Mouse (Mus musculus) CD4-positive naive resting alpha-beta T cell, adult 57 days (primary cell): Measurements from ENCODE around the gene Smpd1. TPM values are rescaled to one million over a fixed set of nuclear protein-coding genes. Genes with fewer than 3 reads are reported as not detected.

Experiments
- total RNA-seq: library from RNA; stranded (reverse); gene quantifications from one replicate; pipeline ENCODE4 v1.2.4, GENCODE M21; 2023

The Smpd1 gene
- total RNA-seq: 19.9 TPM

GRCm38 (mm10) chr7:105554212-105554942, at the start of gene Smpd1:
Gene Smpd1 (plus strand): TSS chr7:105554360.

GRCm38 (mm10) chr7:105581094-105581703, 27.0 kb downstream of the Smpd1 start, which contains the start of gene Apbb1:
Gene Apbb1 (minus strand): TSS chr7:105581653.

Other genes with a start within 250 kb of the Smpd1 start
- gene Olfr689, start 243.2 kb upstream of the Smpd1 start, total RNA-seq: not detected
- gene Olfr690, start 220.3 kb upstream of the Smpd1 start, total RNA-seq: not detected
- gene Olfr691, start 212.1 kb upstream of the Smpd1 start, total RNA-seq: not detected
- not detected for gene Olfr692, start 186.1 kb upstream of the Smpd1 start, total RNA-seq
- gene Gm5901, start 179.3 kb upstream of the Smpd1 start, total RNA-seq: not detected
- 39.0 TPM for gene Fam160a2, start 154.3 kb upstream of the Smpd1 start, total RNA-seq
- not detected for gene Cnga4, start 149.8 kb upstream of the Smpd1 start, total RNA-seq
- gene Cckbr, start 128.6 kb upstream of the Smpd1 start, total RNA-seq: not detected
- 0.59 TPM for gene Cavin3, start 72.1 kb upstream of the Smpd1 start, total RNA-seq
- 1.4 TPM for gene Apbb1, start 27.3 kb downstream of the Smpd1 start, total RNA-seq
- gene Hpx, start 45.8 kb downstream of the Smpd1 start, total RNA-seq: not detected
- gene Trim3, start 79.2 kb downstream of the Smpd1 start, total RNA-seq: 19.3 TPM
- 83.4 TPM for gene Timm10b, start 85.7 kb downstream of the Smpd1 start, total RNA-seq
- gene Arfip2, start 86.1 kb downstream of the Smpd1 start, total RNA-seq: 34.6 TPM
- 10.6 TPM for gene Gm45799, start 86.2 kb downstream of the Smpd1 start, total RNA-seq
- 6.8 TPM for gene Dnhd1, start 96.5 kb downstream of the Smpd1 start, total RNA-seq
- gene Ilk, start 182.2 kb downstream of the Smpd1 start, total RNA-seq: 102 TPM
- gene Rrp8, start 183.0 kb downstream of the Smpd1 start, total RNA-seq: 31.7 TPM
- gene Taf10, start 190.0 kb downstream of the Smpd1 start, total RNA-seq: 203 TPM
- 43.5 TPM for gene Tpp1, start 197.9 kb downstream of the Smpd1 start, total RNA-seq
- gene Dchs1, start 233.3 kb downstream of the Smpd1 start, total RNA-seq: 0.24 TPM